ENCODE assay signal across 27 mouse cellular contexts in the genomic region with DNA sequence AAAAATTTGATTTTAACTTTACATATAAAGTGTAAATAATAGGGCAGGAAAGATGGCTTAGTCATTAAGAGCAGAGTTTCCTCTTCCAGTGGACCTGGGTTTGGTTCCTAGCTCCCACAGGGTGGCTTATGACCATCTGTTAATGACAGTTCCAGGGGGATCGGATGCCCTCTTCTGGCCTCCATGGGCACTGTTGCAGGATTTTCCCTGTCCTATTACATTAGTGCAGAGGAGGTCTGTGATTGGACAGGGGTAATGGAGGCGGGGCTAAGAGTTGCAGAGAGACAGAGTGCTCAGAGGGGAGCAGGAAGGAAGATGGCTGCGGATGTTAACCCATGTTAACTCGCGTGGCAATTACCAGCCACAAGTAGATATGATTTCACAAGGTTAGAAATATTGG. TPM values are rescaled to one million over a fixed set of nuclear protein-coding genes. Genes with fewer than 3 reads are reported as not detected.
DNase-seq lines count a peak whose midpoint lies in the region; ATAC-seq and TF ChIP-seq lines count a peak whose summit lies in the region.
"Had no signal": no experiment of that assay in that cellular context is flagged by ENCODE, and none has a peak within 500 bp of the region (broad histone marks: within the 10 kb centered on the region; RNA-seq: fewer than 3 reads in every experiment).

No protein-coding gene starts in this region.

- peak; percentile 9 for DNase-seq in lung, postnatal 10 days
- no peak for DNase-seq in lung, postnatal 36 days
- peak; percentile 20 for DNase-seq in MEL (ENCODE audit: low read depth, low spot score)
- no peak for DNase-seq in kidney, postnatal 36 days
- no peak for DNase-seq in forebrain, embryonic 11.5 days (ENCODE audit: low spot score)
- DNase-seq: adrenal gland, postnatal 25 days; cerebellum, adult 11-12 months; cerebellum, postnatal 10 days; gastrocnemius, postnatal 10 days; kidney, adult 8-10 months; right cerebral cortex, adult 18-20 months; right cerebral cortex, postnatal 4 days had no signal

- no peaks in the 10 kb centered on the region for H3K79me2 ChIP-seq in MEL (ENCODE audit: control insufficient read depth, insufficient read depth, low read length, poor library complexity)

- no peak for TF ChIP-seq EP300 in MEL (IDR thresholded peaks at IDR 0.05; ENCODE audit: low read depth in 1 of 2, low read length in 2 of 2)

- H3K27ac ChIP-seq in MEL (ENCODE audit: control insufficient read depth, low read depth, low read length): no peak overlapping the region
- no peak overlapping the region for H3K27ac ChIP-seq in forebrain, embryonic 11.5 days (ENCODE audit: low read depth, low read length)
- H3K27ac ChIP-seq: embryonic facial prominence, embryonic 13.5 days; forebrain, embryonic 10.5 days; heart, embryonic 15.5 days; kidney, postnatal 0 days; limb, embryonic 13.5 days; macrophage had no signal

- H3K4me1 ChIP-seq in E14TG2a.4 (replicated peaks; ENCODE audit: low read depth, low read length): peaks cover 54% of the 10 kb centered on the region
- H3K4me1 ChIP-seq in MEL (ENCODE audit: control insufficient read depth in 1 of 2, insufficient read depth in 2 of 2, low read length in 2 of 2): no peaks in the 10 kb centered on the region
- no peaks in the 10 kb centered on the region for H3K4me1 ChIP-seq in forebrain, embryonic 11.5 days (replicated peaks; ENCODE audit: control insufficient read depth, insufficient read depth, low read length)
- H3K4me1 ChIP-seq: embryonic facial prominence, embryonic 13.5 days; forebrain, embryonic 10.5 days; heart, embryonic 15.5 days; limb, embryonic 13.5 days had no signal

- H3K27me3 ChIP-seq in E14TG2a.4 (ENCODE audit: insufficient read depth, low read length) (no peaks in the 10 kb centered on the region), MEL (ENCODE audit: control insufficient read depth in 1 of 2, insufficient read depth in 2 of 2, low read length in 2 of 2) (no peaks in the 10 kb centered on the region)
- H3K27me3 ChIP-seq in forebrain, embryonic 11.5 days (ENCODE audit: control insufficient read depth, insufficient read depth, low read length): no peaks in the 10 kb centered on the region
- H3K27me3 ChIP-seq: CH12.LX; embryonic facial prominence, embryonic 13.5 days; heart, embryonic 15.5 days; limb, embryonic 13.5 days had no signal

- no peak overlapping the region for H3K9ac ChIP-seq in MEL (ENCODE audit: control insufficient read depth, low read depth, low read length, poor library complexity, severe bottlenecking)
- H3K9ac ChIP-seq in forebrain, embryonic 11.5 days (ENCODE audit: low read length): no peak overlapping the region
- H3K9ac ChIP-seq: embryonic facial prominence, embryonic 13.5 days; heart, embryonic 15.5 days; limb, embryonic 13.5 days had no signal

- no peak for TF ChIP-seq RAD21 in MEL (IDR thresholded peaks at IDR 0.05; ENCODE audit: low read depth, low read length)

- ATAC-seq in megakaryocyte progenitor cell, adult 5-6 weeks (replicated peaks; ENCODE audit: poor library complexity): 0 out of 2 replicates have a peak, but pooled peaks have one; percentile 17
- ATAC-seq in forebrain, embryonic 11.5 days (replicated peaks; ENCODE audit: low FRiP score): no peak
- ATAC-seq: forebrain, embryonic 16.5 days; hindbrain, embryonic 16.5 days; midbrain, embryonic 16.5 days had no signal

- H3K9me3 ChIP-seq in E14TG2a.4 (ENCODE audit: low read length) (no peaks in the 10 kb centered on the region), MEL (replicated peaks; ENCODE audit: insufficient read depth, low read length) (no peaks in the 10 kb centered on the region)
- H3K9me3 ChIP-seq in forebrain, embryonic 11.5 days (ENCODE audit: control insufficient read depth, low read length): no peaks in the 10 kb centered on the region
- H3K9me3 ChIP-seq: embryonic facial prominence, embryonic 13.5 days; forebrain, embryonic 10.5 days; heart, embryonic 15.5 days; limb, embryonic 13.5 days had no signal

- WGBS in forebrain, embryonic 11.5 days: 96% methylated on average over 5 of the region's 5 CpGs

- TF ChIP-seq CTCF in E14TG2a.4 (conservative IDR thresholded peaks at IDR 0.05; ENCODE audit: low read length) (peak; percentile 57), MEL (IDR thresholded peaks at IDR 0.05 in 2 of 3, conservative IDR thresholded peaks at IDR 0.05 in 1 of 3; ENCODE audit: control insufficient read depth in 1 of 3, insufficient read depth in 1 of 3, low read depth in 2 of 3, low read length in 3 of 3, poor library complexity in 1 of 3, severe bottlenecking in 1 of 3) (no peak; a peak in 1 of 6 replicates)

- no peak for TF ChIP-seq POLR2A in MEL (IDR thresholded peaks at IDR 0.05; ENCODE audit: control insufficient read depth in 1 of 2, insufficient read depth in 1 of 2, low read depth in 1 of 2, low read length in 2 of 2, poor library complexity in 1 of 2)

- H3K4me3 ChIP-seq in E14TG2a.4 (replicated peaks; ENCODE audit: low read length): peak overlapping the region; percentile 58
- no peak overlapping the region for H3K4me3 ChIP-seq in MEL (ENCODE audit: control insufficient read depth in 1 of 2, insufficient read depth in 1 of 2, low read depth in 2 of 2, low read length in 2 of 2)
- no peak overlapping the region for H3K4me3 ChIP-seq in forebrain, embryonic 11.5 days (ENCODE audit: low read depth, low read length)
- H3K4me3 ChIP-seq: embryonic facial prominence, embryonic 13.5 days; forebrain, embryonic 10.5 days; heart, embryonic 15.5 days; limb, embryonic 13.5 days had no signal

- H3K36me3 ChIP-seq in E14TG2a.4 (ENCODE audit: insufficient read depth, low read length): peaks cover 37% of the 10 kb centered on the region
- H3K36me3 ChIP-seq in MEL (ENCODE audit: control insufficient read depth in 1 of 2, insufficient read depth in 2 of 2, low read length in 2 of 2): no peaks in the 10 kb centered on the region
- peaks cover 5% of the 10 kb centered on the region; the same call in 1 of the 2 replicates for H3K36me3 ChIP-seq in forebrain, embryonic 11.5 days (ENCODE audit: control insufficient read depth, insufficient read depth, low read length)

- no peak overlapping the region for H3K4me2 ChIP-seq in forebrain, embryonic 11.5 days (ENCODE audit: low read depth, low read length, severe bottlenecking)
- H3K4me2 ChIP-seq: embryonic facial prominence, embryonic 13.5 days; heart, embryonic 15.5 days; limb, embryonic 13.5 days; liver, embryonic 11.5 days had no signal

TF ChIP-seq in MEL, 35 proteins besides CTCF, POLR2A, EP300 and RAD21:
- TF ChIP-seq GABPA (IDR thresholded peaks at IDR 0.05; ENCODE audit: low read depth, low read length) (no peak), KAT2A (conservative IDR thresholded peaks at IDR 0.05; ENCODE audit: low read depth, low read length) (no peak), CHD2 (IDR thresholded peaks at IDR 0.05; ENCODE audit: low read length) (no peak), MAX (IDR thresholded peaks at IDR 0.05; ENCODE audit: low read length) (no peak), RCOR1 (IDR thresholded peaks at IDR 0.05; ENCODE audit: low read depth, low read length) (no peak), ZMIZ1 (IDR thresholded peaks at IDR 0.05; ENCODE audit: low read depth, low read length) (no peak), GATA1 (IDR thresholded peaks at IDR 0.05; ENCODE audit: low read depth, low read length) (no peak), MEF2A (IDR thresholded peaks at IDR 0.05; ENCODE audit: extremely low read depth, insufficient replicate concordance, low read depth, low read length, poor library complexity, severe bottlenecking) (no peak), MXI1 (IDR thresholded peaks at IDR 0.05; ENCODE audit: low read depth, low read length) (no peak)

RNA-seq across cellular contexts. Expression of gene Cdkl4, which starts 55.2 kb away (rescaled TPM):
- total RNA-seq in MEL (2012; rRNA removed): 0.36 and 0.42 TPM in 2 replicates
- under 1 TPM in 1 of 2 experiments, not detected in 1; 0.71 TPM for polyA plus RNA-seq in MEL (2012; ENCODE audit: insufficient read depth in 1 of 2, insufficient read length in 2 of 2, low read depth in 1 of 2, low replicate concordance in 2 of 2, missing spikeins in 1 of 2)
- total RNA-seq in megakaryocyte progenitor cell, adult 5-6 weeks (2015): 0.47 and 0.54 TPM in 2 replicates
- total RNA-seq in megakaryocyte progenitor cell, adult 5-6 weeks (2017): 0.17 and 0.75 TPM in 2 replicates
- polyA plus RNA-seq in forebrain, embryonic 11.5 days (2014; fragmentation: Nextera tagmentation; extraction: Ambion mirVana): 1.5 and 2.1 TPM in 2 replicates
- total RNA-seq: adrenal gland, postnatal 25 days; common myeloid progenitor, adult 5-6 weeks had no signal
- polyA plus RNA-seq: C2C12 had no signal

Comparison
In these comparisons a context has a peak if more than half of its experiments do, and no peak if none do; other contexts are left out.
1. DNase-seq: peak in lung, postnatal 10 days (single experiment) and MEL (single experiment); none in lung, postnatal 36 days (single experiment), kidney, postnatal 36 days (0 of 2) and forebrain, embryonic 11.5 days (single experiment).